Mouse (Mus musculus): Measurements from ENCODE around the gene Tmem229b.

Tmem229b gene

GRCm38 (mm10) chr12:79006478-79007125, 825 bp downstream of the Tmem229b start:
- in situ Hi-C loops (cut with MboI; ENCODE audit: unreplicated experiment in 2 of 2): no loop called here

GRCm38 (mm10) chr12:79006076-79006475, 1.4 kb downstream of the Tmem229b start:
- in situ Hi-C loops (cut with MboI; ENCODE audit: unreplicated experiment in 2 of 2): no loop called here

GRCm38 (mm10) chr12:79005456-79005855, 2.0 kb downstream of the Tmem229b start:
- in situ Hi-C loops (cut with MboI; ENCODE audit: unreplicated experiment in 2 of 2): no loop called here

- in situ Hi-C loops (cut with MboI; ENCODE audit: unreplicated experiment in 2 of 2): no loop called here
Observed at GRCm38 (mm10) chr12:79002978-79003377, 4.4 kb downstream of the Tmem229b start.

GRCm38 (mm10) chr12:79002406-79002805, 5.0 kb downstream of the Tmem229b start:
- in situ Hi-C loops (cut with MboI; ENCODE audit: unreplicated experiment in 2 of 2): no loop called here

GRCm38 (mm10) chr12:78996711-78997110, 10.7 kb downstream of the Tmem229b start:
- in situ Hi-C loops (cut with MboI; ENCODE audit: unreplicated experiment in 2 of 2): no loop called here

GRCm38 (mm10) chr12:78996271-78996670, 11.2 kb downstream of the Tmem229b start:
- in situ Hi-C loops (cut with MboI; ENCODE audit: unreplicated experiment in 2 of 2): no loop called here

GRCm38 (mm10) chr12:78987581-78988081, 19.8 kb downstream of the Tmem229b start:
- in situ Hi-C loops (cut with MboI; ENCODE audit: unreplicated experiment in 2 of 2): loop anchor here in 1 of 2 experiments (10.0 kb wide), 1 partner anchor 1443 kb away; no protein-coding TSS in a partner anchor

- in situ Hi-C loops (cut with MboI; ENCODE audit: unreplicated experiment in 2 of 2): loop anchor here in 1 of 2 experiments (10.0 kb wide), 1 partner anchor 1439 kb away; no protein-coding TSS in a partner anchor
Observed at GRCm38 (mm10) chr12:78984035-78984432, 23.4 kb downstream of the Tmem229b start.

- in situ Hi-C loops (cut with MboI; ENCODE audit: unreplicated experiment in 2 of 2): loop anchor here in 1 of 2 experiments (10.0 kb wide), 1 partner anchor 1439 kb away; no protein-coding TSS in a partner anchor
Observed at GRCm38 (mm10) chr12:78983296-78984034, 24.0 kb downstream of the Tmem229b start.

GRCm38 (mm10) chr12:78981938-78982825, 25.2 kb downstream of the Tmem229b start:
- in situ Hi-C loops (cut with MboI; ENCODE audit: unreplicated experiment in 2 of 2): loop anchor here in 1 of 2 experiments (10.0 kb wide), 1 partner anchor 1437 kb away; no protein-coding TSS in a partner anchor

- in situ Hi-C loops (cut with MboI; ENCODE audit: unreplicated experiment in 2 of 2): loop anchor here in 1 of 2 experiments (10.0 kb wide), 1 partner anchor 1436 kb away; no protein-coding TSS in a partner anchor
Observed at GRCm38 (mm10) chr12:78981131-78981530, 26.3 kb downstream of the Tmem229b start.

- in situ Hi-C loops (cut with MboI; ENCODE audit: unreplicated experiment in 2 of 2): loop anchor here in 1 of 2 experiments (10.0 kb wide), 1 partner anchor 1436 kb away; no protein-coding TSS in a partner anchor
Observed at GRCm38 (mm10) chr12:78980683-78981091, 26.7 kb downstream of the Tmem229b start.

GRCm38 (mm10) chr12:78977552-78977951, 29.9 kb downstream of the Tmem229b start:
- in situ Hi-C loops (cut with MboI; ENCODE audit: unreplicated experiment in 2 of 2): loop anchor here in 1 of 2 experiments (5.0 kb wide), 1 partner anchor 55 kb away; no protein-coding TSS in a partner anchor

- in situ Hi-C loops (cut with MboI; ENCODE audit: unreplicated experiment in 2 of 2): loop anchor here in 1 of 2 experiments (5.0 kb wide), 1 partner anchor 55 kb away; no protein-coding TSS in a partner anchor
Observed at GRCm38 (mm10) chr12:78977078-78977477, 30.3 kb downstream of the Tmem229b start.

GRCm38 (mm10) chr12:78975836-78976235, 31.6 kb downstream of the Tmem229b start:
- in situ Hi-C loops (cut with MboI; ENCODE audit: unreplicated experiment in 2 of 2): loop anchor here in 1 of 2 experiments (5.0 kb wide), 1 partner anchor 54 kb away; no protein-coding TSS in a partner anchor

GRCm38 (mm10) chr12:78974767-78975166, 32.7 kb downstream of the Tmem229b start:
- in situ Hi-C loops (cut with MboI; ENCODE audit: unreplicated experiment in 2 of 2): loop anchor here (5.0 kb wide), 1 partner anchor 52 kb away; no protein-coding TSS in a partner anchor

- in situ Hi-C loops (cut with MboI; ENCODE audit: unreplicated experiment in 2 of 2): loop anchor here in 1 of 2 experiments (5.0 kb wide), 1 partner anchor 51 kb away; no protein-coding TSS in a partner anchor
Observed at GRCm38 (mm10) chr12:78973779-78974178, 33.6 kb downstream of the Tmem229b start.

- in situ Hi-C loops (cut with MboI; ENCODE audit: unreplicated experiment in 2 of 2): loop anchor here in 1 of 2 experiments (5.0 kb wide), 1 partner anchor 49 kb away; no protein-coding TSS in a partner anchor
Observed at GRCm38 (mm10) chr12:78971649-78972048, 35.8 kb downstream of the Tmem229b start.

Measured in v-Abl transformed pro-B cells (cell line).